Mouse (Mus musculus) heart, embryonic 14.5 days (tissue): ENCODE results near the gene Fkbpl. TPM values are rescaled to one million over a fixed set of nuclear protein-coding genes. Genes with fewer than 3 reads are reported as not detected.
A peak's percentile ranks its signal among the peaks of the same experiment; 100 is the strongest.

Source experiments
- ATAC-seq: fragments of 200-750 bp; cut with Nextera tagmentation; 2 replicates; pipeline ENCODE4 v1.8.0; 2017; ENCODE audit warnings: low read depth, moderate TSS enrichment; ENCODE audit not compliant: insufficient number of reproducible peaks, insufficient read depth, low FRiP score
- H3K27ac ChIP-seq, 2 experiments: fragments of 200-500 bp in 1 of 2; fragments of 300-500 bp in 1 of 2; sonication (generic) in 1 of 2; replicated peaks in 1 of 2; 2 replicates each; pipeline ENCODE4 v1.5.1; 2012 to 2014; ENCODE audit warnings: low read depth in 2 of 2, low read length in 2 of 2, control low read depth in 1 of 2, mild to moderate bottlenecking in 1 of 2, mixed read lengths in 1 of 2; ENCODE audit not compliant: control insufficient read depth in 1 of 2, insufficient read depth in 1 of 2
- H3K27me3 ChIP-seq: fragments of 300-500 bp; sonication (generic); 2 replicates; pipeline ENCODE4 v1.6.1; 2014; ENCODE audit warnings: mild to moderate bottlenecking, low read length, control low read depth; ENCODE audit not compliant: control insufficient read depth, insufficient read depth
- H3K36me3 ChIP-seq: fragments of 300-500 bp; sonication (generic); 2 replicates; pipeline ENCODE4 v1.6.1; 2014; ENCODE audit warnings: mild to moderate bottlenecking, control low read depth, low read length, mixed read lengths; ENCODE audit not compliant: control insufficient read depth, insufficient read depth
- H3K4me1 ChIP-seq, 2 experiments: fragments of 200-500 bp in 1 of 2; fragments of 300-500 bp in 1 of 2; sonication (generic) in 1 of 2; 2 replicates each; pipeline ENCODE4 v1.6.1; 2012 to 2014; ENCODE audit warnings: low read length in 2 of 2, control low read depth in 1 of 2, mixed read lengths in 1 of 2; ENCODE audit not compliant: control insufficient read depth in 2 of 2, insufficient read depth in 2 of 2
- H3K4me2 ChIP-seq: fragments of 300-500 bp; sonication (generic); 2 replicates; pipeline ENCODE4 v1.6.1; 2014; ENCODE audit warnings: mild to moderate bottlenecking, low read length
- H3K4me3 ChIP-seq, 2 experiments: fragments of 200-500 bp in 1 of 2; fragments of 300-500 bp in 1 of 2; sonication (generic) in 1 of 2; 2 replicates each; pipeline ENCODE4 v1.5.1; 2012 to 2014; ENCODE audit warnings: low read length in 2 of 2, mild to moderate bottlenecking in 2 of 2, control low read depth in 1 of 2, low read depth in 1 of 2, moderate library complexity in 1 of 2; ENCODE audit not compliant: control insufficient read depth in 1 of 2, insufficient read depth in 1 of 2
- H3K9ac ChIP-seq: fragments of 300-500 bp; sonication (generic); 2 replicates; pipeline ENCODE4 v1.6.1; 2014; ENCODE audit warnings: mild to moderate bottlenecking, low read length
- H3K9me3 ChIP-seq: fragments of 300-500 bp; sonication (generic); 2 replicates; pipeline ENCODE4 v1.6.1; 2016; ENCODE audit warnings: low read length, control low read depth; ENCODE audit not compliant: control insufficient read depth
- WGBS: fragments of 180-500 bp; shearing (Covaris S2); extraction: QIAGEN DNeasy Blood & Tissue Kit; methylation state at CpG from one replicate; pipeline ENCODE4 v1.1.7; 2014; 5-methylcytosine and 5-hydroxymethylcytosine counted together
- polyA plus RNA-seq: library from polyadenylated mRNA; unstranded; fragments of >200 nt; fragmentation: Nextera tagmentation; extraction: Ambion mirVana; gene quantifications from 2 replicates; pipeline ENCODE4 v1.2.1, GENCODE M21; 2014

Gene Fkbpl
- polyA plus RNA-seq, 1 experiment from 2014 or later, result 8.9 TPM

- ATAC-seq, result no peak
- no peaks in the 10 kb centered on the region for H3K36me3 ChIP-seq
- H3K27ac ChIP-seq, result no peak overlapping the region
- H3K4me1 ChIP-seq, result peaks cover 14 to 36% of the 10 kb centered on the region in 2 experiments
- peaks cover 51% of the 10 kb centered on the region for H3K27me3 ChIP-seq
- 8% methylated on average over 12 of the region's 12 CpGs for WGBS
- no peaks in the 10 kb centered on the region for H3K9me3 ChIP-seq
- H3K4me2 ChIP-seq, result peak overlapping the region; percentile 68
- peak overlapping the region; percentile 46; the same call in 1 of the 2 replicates for H3K9ac ChIP-seq
- peak overlapping the region in 1 of 2 experiments; percentile 33; a peak in 2 of 4 replicates for H3K4me3 ChIP-seq
Observed at GRCm38 (mm10) chr17:34631647-34632046, 12.9 kb upstream of the Fkbpl start.

DNA sequence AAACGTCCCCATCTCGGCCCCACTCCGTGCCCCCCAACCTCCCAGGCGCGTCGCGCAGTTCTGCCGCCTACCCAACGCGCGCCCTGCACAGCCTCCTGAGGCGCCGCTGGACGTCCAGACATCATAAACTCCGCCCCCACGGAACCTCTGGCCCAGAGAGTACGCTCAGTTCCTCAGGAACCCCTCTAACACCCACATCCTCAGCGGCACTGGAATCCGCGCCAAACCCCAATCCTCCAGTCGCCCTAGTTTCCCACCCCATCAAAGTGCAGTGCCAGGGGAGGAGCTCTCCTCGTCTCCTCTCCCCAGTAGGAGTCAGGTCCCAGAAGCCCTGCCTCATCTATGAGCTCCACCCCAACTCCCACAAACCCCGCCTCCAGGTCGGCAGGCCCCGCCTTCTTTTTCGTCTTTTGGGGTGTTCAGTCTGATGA lies 12.3 kb upstream of the Fkbpl start:
- under 1% methylated on average over 25 of the region's 26 CpGs for WGBS
- Histone ChIP-seq H3K27me3 (peaks cover 51% of the 10 kb centered on the region), H3K4me2 (peak overlapping the region; percentile 68), H3K36me3 (no peaks in the 10 kb centered on the region), H3K27ac (no peak overlapping the region), H3K4me1 (peaks cover 14 to 34% of the 10 kb centered on the region in 2 experiments), H3K9me3 (no peaks in the 10 kb centered on the region), H3K9ac (peak overlapping the region; percentile 46; the same call in 1 of the 2 replicates), H3K4me3 (peak overlapping the region; percentile 27 to 33)
- ATAC-seq, result 0 out of 2 replicates have a peak, but pooled peaks have one; percentile 25

GRCm38 (mm10) chr17:34635671-34636070 lies 8.9 kb upstream of the Fkbpl start:
- no peak overlapping the region for H3K9ac ChIP-seq
- H3K36me3 ChIP-seq, result no peaks in the 10 kb centered on the region
- no peak overlapping the region for H3K27ac ChIP-seq
- H3K4me3 ChIP-seq, result no peak overlapping the region
- peaks cover 3 to 19% of the 10 kb centered on the region in 2 experiments; a peak in 3 of 4 replicates for H3K4me1 ChIP-seq
- ATAC-seq, result no peak
- no peaks in the 10 kb centered on the region for H3K9me3 ChIP-seq
- H3K27me3 ChIP-seq, result peaks cover 35% of the 10 kb centered on the region
- H3K4me2 ChIP-seq, result no peak overlapping the region
- WGBS, result 67% methylated on average over 2 of the region's 2 CpGs

- Histone ChIP-seq H3K36me3 (no peaks in the 10 kb centered on the region), H3K27ac (no peak overlapping the region), H3K4me2 (no peak overlapping the region), H3K27me3 (peaks cover 17% of the 10 kb centered on the region), H3K9ac (no peak overlapping the region), H3K4me3 (no peak overlapping the region), H3K9me3 (no peaks in the 10 kb centered on the region), H3K4me1 (peaks cover 2 to 7% of the 10 kb centered on the region in 2 experiments; a peak in 2 of 4 replicates)
- WGBS, result 64% methylated on average over 3 of the region's 3 CpGs
- no peak for ATAC-seq
Observed at GRCm38 (mm10) chr17:34637459-34637858, 7.1 kb upstream of the Fkbpl start.

- ATAC-seq, result no peak
- Histone ChIP-seq H3K4me1 (peaks cover 2 to 7% of the 10 kb centered on the region in 2 experiments; a peak in 1 of 4 replicates), H3K9ac (no peak overlapping the region), H3K27ac (no peak overlapping the region), H3K9me3 (no peaks in the 10 kb centered on the region), H3K4me2 (no peak overlapping the region), H3K4me3 (no peak overlapping the region), H3K36me3 (no peaks in the 10 kb centered on the region), H3K27me3 (no peaks in the 10 kb centered on the region)
- 75% methylated on average over 7 of the region's 7 CpGs for WGBS
Observed at GRCm38 (mm10) chr17:34639461-34640255, 4.9 kb upstream of the Fkbpl start.

GRCm38 (mm10) chr17:34640778-34641601 lies 3.6 kb upstream of the Fkbpl start:
- Histone ChIP-seq H3K9ac (no peak overlapping the region), H3K9me3 (no peaks in the 10 kb centered on the region), H3K4me2 (no peak overlapping the region), H3K4me1 (peaks cover 4 to 17% of the 10 kb centered on the region in 2 experiments; a peak in 3 of 4 replicates), H3K4me3 (no peak overlapping the region), H3K27ac (peak overlapping the region; percentile 15 to 67), H3K27me3 (no peaks in the 10 kb centered on the region), H3K36me3 (no peaks in the 10 kb centered on the region)
- ATAC-seq, result no peak
- WGBS, result 17% methylated on average over 11 of the region's 11 CpGs

DNA sequence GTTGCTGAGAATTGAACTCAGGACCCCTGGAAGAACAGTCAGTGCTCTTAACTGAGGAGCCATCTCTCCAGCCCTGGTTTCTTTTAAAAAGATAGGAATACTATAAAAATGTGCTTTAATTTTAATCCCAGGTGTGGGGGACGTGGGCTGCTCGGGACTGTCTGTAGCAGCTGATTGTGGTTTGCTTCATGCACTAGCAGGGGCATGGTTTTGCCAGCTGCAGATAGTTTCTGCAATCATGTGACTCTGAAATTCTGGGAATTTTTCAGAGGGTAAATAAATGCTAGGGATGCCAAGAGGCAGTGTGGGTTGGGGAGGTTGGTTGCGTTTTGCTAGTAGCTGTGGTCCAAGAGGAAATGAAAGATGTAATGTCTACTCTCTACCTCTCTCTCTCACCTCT lies 2.6 kb upstream of the Fkbpl start:
- WGBS, result 84% methylated on average over 3 of the region's 3 CpGs
- H3K27me3 ChIP-seq, result no peaks in the 10 kb centered on the region
- no peak overlapping the region for H3K27ac ChIP-seq
- no peak overlapping the region for H3K4me3 ChIP-seq
- H3K4me1 ChIP-seq, result peaks cover 4 to 24% of the 10 kb centered on the region in 2 experiments; a peak in 3 of 4 replicates
- H3K4me2 ChIP-seq, result no peak overlapping the region
- ATAC-seq, result no peak
- H3K9ac ChIP-seq, result no peak overlapping the region
- H3K36me3 ChIP-seq, result no peaks in the 10 kb centered on the region
- H3K9me3 ChIP-seq, result no peaks in the 10 kb centered on the region
